Mouse (Mus musculus): ENCODE measurements around the gene Gm8281. TPM values are rescaled to one million over a fixed set of nuclear protein-coding genes. Genes with fewer than 3 reads are reported as not detected.
"Not testable (repeated sequence)": the region's sequence is repeated elsewhere in the genome, so short reads cannot be mapped to it uniquely, and the experiment has no call there.

The Gm8281 gene
- polyA plus RNA-seq (2015; fragmentation: Nextera tagmentation; extraction: Ambion mirVana), result 0.38 and 0.44 TPM in 2 replicates

- H3K27me3 ChIP-seq (replicated peaks; ENCODE audit: control insufficient read depth, insufficient read depth, low read length); H3K27ac ChIP-seq (ENCODE audit: low read length); H3K4me1 ChIP-seq (ENCODE audit: control insufficient read depth, insufficient read depth, low read length); H3K9me3 ChIP-seq (ENCODE audit: control insufficient read depth, low read length); H3K36me3 ChIP-seq (ENCODE audit: control insufficient read depth, insufficient read depth, low read length); ATAC-seq: not testable (repeated sequence)
- Histone ChIP-seq H3K4me2 (ENCODE audit: low read depth, low read length) (peak within 1 kb of the TSS; percentile 67), H3K9ac (ENCODE audit: low read depth, low read length) (peak within 1 kb of the TSS; percentile 53; the same call in 1 of the 2 replicates), H3K4me3 (ENCODE audit: low read length) (peak within 1 kb of the TSS; percentile 41)
- WGBS, result 3% methylated on average over 26 of the region's 63 CpGs
Observed at GRCm38 (mm10) chr14:5070611-5071490, at the start of gene Gm8281. TSS of gene Gm8281 (plus strand) at chr14:5071040.

- H3K9me3 ChIP-seq (ENCODE audit: control insufficient read depth, low read length); H3K4me2 ChIP-seq (ENCODE audit: low read depth, low read length); H3K4me1 ChIP-seq (ENCODE audit: control insufficient read depth, insufficient read depth, low read length); H3K27me3 ChIP-seq (replicated peaks; ENCODE audit: control insufficient read depth, insufficient read depth, low read length); H3K36me3 ChIP-seq (ENCODE audit: control insufficient read depth, insufficient read depth, low read length); H3K9ac ChIP-seq (ENCODE audit: low read depth, low read length); H3K4me3 ChIP-seq (ENCODE audit: low read length); H3K27ac ChIP-seq (ENCODE audit: low read length); ATAC-seq: not testable (repeated sequence)
- no CpG with 5 or more reads among the region's 3 CpGs for WGBS
Observed at GRCm38 (mm10) chr14:5050329-5050728, 20.5 kb upstream of the Gm8281 start, which contains the start of gene 4930555G01Rik. TSS of gene 4930555G01Rik (plus strand) at chr14:5050629.

GRCm38 (mm10) chr14:5131219-5131618 lies 60.4 kb downstream of the Gm8281 start, which contains the start of gene Gm8279:
TSS of gene Gm8279 (plus strand) at chr14:5131519.
- H3K4me1 ChIP-seq (ENCODE audit: control insufficient read depth, insufficient read depth, low read length); H3K9ac ChIP-seq (ENCODE audit: low read depth, low read length); H3K4me3 ChIP-seq (ENCODE audit: low read length); H3K27ac ChIP-seq (ENCODE audit: low read length); H3K4me2 ChIP-seq (ENCODE audit: low read depth, low read length); H3K27me3 ChIP-seq (replicated peaks; ENCODE audit: control insufficient read depth, insufficient read depth, low read length); H3K36me3 ChIP-seq (ENCODE audit: control insufficient read depth, insufficient read depth, low read length); ATAC-seq; H3K9me3 ChIP-seq (ENCODE audit: control insufficient read depth, low read length): not testable (repeated sequence)
- 83% methylated on average over 2 of the region's 2 CpGs for WGBS

Other genes with a start within 250 kb of the Gm8281 start
- gene Gm3269, start 232.9 kb upstream of the Gm8281 start, polyA plus RNA-seq (2015; fragmentation: Nextera tagmentation; extraction: Ambion mirVana), result not detected in 2 replicates
- gene Gm3264, start 215.5 kb upstream of the Gm8281 start, polyA plus RNA-seq (2015; fragmentation: Nextera tagmentation; extraction: Ambion mirVana), result 0.31 TPM in 1 of 2 replicates, not detected in the other
- gene Gm3278, start 178.6 kb upstream of the Gm8281 start, polyA plus RNA-seq (2015; fragmentation: Nextera tagmentation; extraction: Ambion mirVana), result 0.11 TPM in 1 of 2 replicates, not detected in the other
- not detected in 2 replicates for gene Gm8297, start 87.1 kb upstream of the Gm8281 start, polyA plus RNA-seq (2015; fragmentation: Nextera tagmentation; extraction: Ambion mirVana)
- gene Gm3298, start 55.1 kb upstream of the Gm8281 start, polyA plus RNA-seq (2015; fragmentation: Nextera tagmentation; extraction: Ambion mirVana), result not detected in 2 replicates
- gene 4930555G01Rik, start 20.4 kb upstream of the Gm8281 start, polyA plus RNA-seq (2015; fragmentation: Nextera tagmentation; extraction: Ambion mirVana), result not detected in 2 replicates
- not detected in 2 replicates for gene Gm8279, start 60.5 kb downstream of the Gm8281 start, polyA plus RNA-seq (2015; fragmentation: Nextera tagmentation; extraction: Ambion mirVana)
- gene Gm3317, start 93.5 kb downstream of the Gm8281 start, polyA plus RNA-seq (2015; fragmentation: Nextera tagmentation; extraction: Ambion mirVana), result not detected in 2 replicates
- not detected in 2 replicates for gene Gm8271, start 114.8 kb downstream of the Gm8281 start, polyA plus RNA-seq (2015; fragmentation: Nextera tagmentation; extraction: Ambion mirVana)
- not detected in 2 replicates for gene Gm3526, start 189.5 kb downstream of the Gm8281 start, polyA plus RNA-seq (2015; fragmentation: Nextera tagmentation; extraction: Ambion mirVana)

Measured in intestine, embryonic 16.5 days (tissue).